Mouse (Mus musculus): ENCODE measurements at regions not wholly inside any gene's neighbourhood (a gene's known extent, or its start where the extent isn't known, plus 50 kb on each side); places are given as distances from the start of the nearest gene placed in this dataset.

GRCm38 (mm10) chr11:112081386-112081785 is 700.6 kb upstream of the Sox9 start:
- H3K9me3 ChIP-seq (ENCODE audit: low read length): no peaks in the 10 kb centered on the region
- ATAC-seq: no peak
- 76% methylated on average over 4 of the region's 4 CpGs for WGBS (ENCODE audit: insufficient replicate concordance)
- H3K27me3 ChIP-seq (ENCODE audit: insufficient read depth, low read length): no peaks in the 10 kb centered on the region
- H3K4me3 ChIP-seq (ENCODE audit: low read depth, low read length): no peak overlapping the region
- TF ChIP-seq EP300 (IDR thresholded peaks at IDR 0.05; ENCODE audit: low read depth) (no peak), CTCF (IDR thresholded peaks at IDR 0.05; ENCODE audit: low read depth) (no peak)
- H3K4me2 ChIP-seq (ENCODE audit: low read depth, low read length): no peak overlapping the region
- DNase-seq: no peak
- H3K4me1 ChIP-seq (ENCODE audit: insufficient read depth): no peaks in the 10 kb centered on the region
- H3K9ac ChIP-seq (replicated peaks): no peak overlapping the region
- no peaks in the 10 kb centered on the region for H3K36me3 ChIP-seq (replicated peaks; ENCODE audit: insufficient read depth, low read length)
- H3K27ac ChIP-seq (ENCODE audit: low read depth): no peak overlapping the region

GRCm38 (mm10) chr11:112083019-112083418 is 699.0 kb upstream of the Sox9 start:
- Histone ChIP-seq H3K27ac (ENCODE audit: low read depth) (no peak overlapping the region), H3K9ac (replicated peaks) (no peak overlapping the region), H3K4me3 (ENCODE audit: low read depth, low read length) (no peak overlapping the region), H3K4me1 (ENCODE audit: insufficient read depth) (no peaks in the 10 kb centered on the region), H3K36me3 (replicated peaks; ENCODE audit: insufficient read depth, low read length) (no peaks in the 10 kb centered on the region), H3K4me2 (ENCODE audit: low read depth, low read length) (no peak overlapping the region), H3K9me3 (ENCODE audit: low read length) (no peaks in the 10 kb centered on the region), H3K27me3 (ENCODE audit: insufficient read depth, low read length) (no peaks in the 10 kb centered on the region)
- no peak for ATAC-seq
- TF ChIP-seq EP300 (IDR thresholded peaks at IDR 0.05; ENCODE audit: low read depth): no peak
- no peak for TF ChIP-seq CTCF (IDR thresholded peaks at IDR 0.05; ENCODE audit: low read depth)
- 16% methylated on average over 4 of the region's 4 CpGs for WGBS (ENCODE audit: insufficient replicate concordance)
- no peak for DNase-seq

- WGBS (ENCODE audit: insufficient replicate concordance): 82% methylated on average over 8 of the region's 8 CpGs
- Histone ChIP-seq H3K4me1 (ENCODE audit: insufficient read depth) (no peaks in the 10 kb centered on the region), H3K9ac (replicated peaks) (no peak overlapping the region), H3K4me3 (ENCODE audit: low read depth, low read length) (no peak overlapping the region), H3K27ac (ENCODE audit: low read depth) (no peak overlapping the region), H3K9me3 (ENCODE audit: low read length) (no peaks in the 10 kb centered on the region), H3K36me3 (replicated peaks; ENCODE audit: insufficient read depth, low read length) (no peaks in the 10 kb centered on the region), H3K4me2 (ENCODE audit: low read depth, low read length) (no peak overlapping the region), H3K27me3 (ENCODE audit: insufficient read depth, low read length) (no peaks in the 10 kb centered on the region)
- DNase-seq: no peak
- TF ChIP-seq CTCF (IDR thresholded peaks at IDR 0.05; ENCODE audit: low read depth) (no peak), EP300 (IDR thresholded peaks at IDR 0.05; ENCODE audit: low read depth) (no peak)
- ATAC-seq: no peak
Observed at GRCm38 (mm10) chr11:112092168-112092567, 689.9 kb upstream of the Sox9 start.

GRCm38 (mm10) chr11:112095009-112095408 is 687.0 kb upstream of the Sox9 start:
- Histone ChIP-seq H3K4me2 (ENCODE audit: low read depth, low read length) (no peak overlapping the region), H3K27me3 (ENCODE audit: insufficient read depth, low read length) (no peaks in the 10 kb centered on the region), H3K9me3 (ENCODE audit: low read length) (no peaks in the 10 kb centered on the region), H3K27ac (ENCODE audit: low read depth) (no peak overlapping the region), H3K4me3 (ENCODE audit: low read depth, low read length) (no peak overlapping the region), H3K4me1 (ENCODE audit: insufficient read depth) (no peaks in the 10 kb centered on the region), H3K9ac (replicated peaks) (no peak overlapping the region), H3K36me3 (replicated peaks; ENCODE audit: insufficient read depth, low read length) (no peaks in the 10 kb centered on the region)
- no peak for DNase-seq
- WGBS (ENCODE audit: insufficient replicate concordance): 71% methylated on average over 3 of the region's 3 CpGs
- no peak for TF ChIP-seq EP300 (IDR thresholded peaks at IDR 0.05; ENCODE audit: low read depth)
- TF ChIP-seq CTCF (IDR thresholded peaks at IDR 0.05; ENCODE audit: low read depth): no peak
- ATAC-seq: no peak

GRCm38 (mm10) chr11:112098161-112098560 is 683.9 kb upstream of the Sox9 start:
- DNase-seq: no peak

GRCm38 (mm10) chr11:112103252-112103651 is 678.8 kb upstream of the Sox9 start:
- ATAC-seq (no peak), DNase-seq (no peak)
- Histone ChIP-seq H3K4me3 (ENCODE audit: low read depth, low read length) (no peak overlapping the region), H3K4me2 (ENCODE audit: low read depth, low read length) (no peak overlapping the region), H3K36me3 (replicated peaks; ENCODE audit: insufficient read depth, low read length) (no peaks in the 10 kb centered on the region), H3K9me3 (ENCODE audit: low read length) (no peaks in the 10 kb centered on the region), H3K27me3 (ENCODE audit: insufficient read depth, low read length) (no peaks in the 10 kb centered on the region), H3K9ac (replicated peaks) (no peak overlapping the region), H3K27ac (ENCODE audit: low read depth) (no peak overlapping the region), H3K4me1 (ENCODE audit: insufficient read depth) (no peaks in the 10 kb centered on the region)
- TF ChIP-seq EP300 (IDR thresholded peaks at IDR 0.05; ENCODE audit: low read depth): no peak
- TF ChIP-seq CTCF (IDR thresholded peaks at IDR 0.05; ENCODE audit: low read depth): peak; percentile 69
- WGBS (ENCODE audit: insufficient replicate concordance): 40% methylated on average over 2 of the region's 2 CpGs

More at GRCm38 (mm10) chr11:112098161-112098560, 683.9 kb upstream of the Sox9 start:
- Histone ChIP-seq H3K4me2 (ENCODE audit: low read depth, low read length) (no peak overlapping the region), H3K27me3 (ENCODE audit: insufficient read depth, low read length) (no peaks in the 10 kb centered on the region), H3K9ac (replicated peaks) (no peak overlapping the region), H3K4me1 (ENCODE audit: insufficient read depth) (no peaks in the 10 kb centered on the region), H3K4me3 (ENCODE audit: low read depth, low read length) (no peak overlapping the region), H3K27ac (ENCODE audit: low read depth) (no peak overlapping the region), H3K36me3 (replicated peaks; ENCODE audit: insufficient read depth, low read length) (no peaks in the 10 kb centered on the region), H3K9me3 (ENCODE audit: low read length) (no peaks in the 10 kb centered on the region)
- WGBS (ENCODE audit: insufficient replicate concordance): 76% methylated on average over 1 of the region's 1 CpGs
- no peak for ATAC-seq
- TF ChIP-seq CTCF (IDR thresholded peaks at IDR 0.05; ENCODE audit: low read depth) (no peak), EP300 (IDR thresholded peaks at IDR 0.05; ENCODE audit: low read depth) (no peak)

GRCm38 (mm10) chr11:112106891-112107290 is 675.1 kb upstream of the Sox9 start:
- H3K4me1 ChIP-seq (ENCODE audit: insufficient read depth): no peaks in the 10 kb centered on the region
- no peak overlapping the region for H3K27ac ChIP-seq (ENCODE audit: low read depth)
- TF ChIP-seq EP300 (IDR thresholded peaks at IDR 0.05; ENCODE audit: low read depth) (no peak), CTCF (IDR thresholded peaks at IDR 0.05; ENCODE audit: low read depth) (no peak)
- DNase-seq (no peak), ATAC-seq (no peak)
- no peak overlapping the region for H3K4me2 ChIP-seq (ENCODE audit: low read depth, low read length)
- WGBS (ENCODE audit: insufficient replicate concordance): 78% methylated on average over 4 of the region's 4 CpGs
- no peaks in the 10 kb centered on the region for H3K27me3 ChIP-seq (ENCODE audit: insufficient read depth, low read length)
- H3K9me3 ChIP-seq (ENCODE audit: low read length): no peaks in the 10 kb centered on the region
- no peaks in the 10 kb centered on the region for H3K36me3 ChIP-seq (replicated peaks; ENCODE audit: insufficient read depth, low read length)
- H3K4me3 ChIP-seq (ENCODE audit: low read depth, low read length): no peak overlapping the region
- no peak overlapping the region for H3K9ac ChIP-seq (replicated peaks)
